Mouse (Mus musculus) embryonic facial prominence, embryonic 13.5 days (tissue): ENCODE data around the gene Selenoh. TPM values are rescaled to one million over a fixed set of nuclear protein-coding genes. Genes with fewer than 3 reads are reported as not detected.

Experiments used
- ATAC-seq: fragments of 200-750 bp; cut with Nextera tagmentation; 2 replicates; pipeline ENCODE4 v1.8.0; 2017; ENCODE audit warnings: low read depth; ENCODE audit not compliant: insufficient number of reproducible peaks, insufficient read depth, low FRiP score, low TSS enrichment
- H3K27ac ChIP-seq: fragments of 300-500 bp; sonication (generic); 2 replicates; pipeline ENCODE4 v1.5.1; 2015; ENCODE audit warnings: moderate library complexity, mild to moderate bottlenecking, inconsistent platforms
- H3K27me3 ChIP-seq: fragments of 300-500 bp; sonication (generic); 2 replicates; pipeline ENCODE4 v1.6.1; 2015; ENCODE audit warnings: mild to moderate bottlenecking, inconsistent platforms
- H3K36me3 ChIP-seq: fragments of 300-500 bp; sonication (generic); 2 replicates; pipeline ENCODE4 v1.6.1; 2015; ENCODE audit warnings: mild to moderate bottlenecking, inconsistent platforms
- H3K4me1 ChIP-seq: fragments of 300-500 bp; sonication (generic); 2 replicates; pipeline ENCODE4 v1.6.1; 2015; ENCODE audit warnings: inconsistent platforms
- H3K4me2 ChIP-seq: fragments of 300-500 bp; sonication (generic); 2 replicates; pipeline ENCODE4 v1.6.1; 2015; ENCODE audit warnings: moderate library complexity, mild to moderate bottlenecking, inconsistent platforms
- H3K4me3 ChIP-seq: fragments of 300-500 bp; sonication (generic); 2 replicates; pipeline ENCODE4 v1.5.1; 2015; ENCODE audit warnings: mild to moderate bottlenecking, inconsistent platforms
- H3K9ac ChIP-seq: fragments of 300-500 bp; sonication (generic); 2 replicates; pipeline ENCODE4 v1.6.1; 2015; ENCODE audit warnings: mild to moderate bottlenecking, inconsistent platforms
- H3K9me3 ChIP-seq: fragments of 300-500 bp; sonication (generic); 2 replicates; pipeline ENCODE4 v1.6.1; 2016; ENCODE audit warnings: inconsistent platforms
- WGBS: fragments of 180-500 bp; shearing (Covaris S2); methylation state at CpG from one replicate; pipeline ENCODE4 v1.1.7; 2015; ENCODE audit warnings: mixed read lengths; 5-methylcytosine and 5-hydroxymethylcytosine counted together
- polyA plus RNA-seq: library from polyadenylated mRNA; unstranded; fragments of >200 nt; fragmentation: Nextera tagmentation; extraction: Ambion mirVana; gene quantifications from 2 replicates; pipeline ENCODE4 v1.2.1, GENCODE M21; 2015

Selenoh gene
- polyA plus RNA-seq, 1 experiment from 2014 or later, result 345 TPM

DNA sequence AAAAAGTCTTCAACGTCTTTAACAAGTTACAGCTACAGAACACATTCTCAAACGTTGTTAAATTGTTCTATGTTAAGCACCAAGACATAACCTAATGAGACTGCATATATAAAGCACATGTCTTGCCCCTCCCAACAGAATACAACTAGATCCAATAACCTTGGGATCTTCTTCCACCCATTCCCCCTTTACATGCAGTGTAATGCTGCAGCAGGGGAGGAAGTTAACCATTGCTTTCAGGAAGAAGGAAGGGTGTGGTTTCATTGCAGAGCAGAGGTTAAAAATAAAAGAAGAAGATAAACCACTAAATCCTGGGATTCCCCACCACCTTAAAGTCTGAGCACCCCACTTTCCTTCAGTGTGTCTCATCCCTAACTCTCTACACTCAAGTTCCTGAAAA lies 47.9 kb downstream of the Selenoh start:
- H3K9ac ChIP-seq, result no peak overlapping the region
- H3K4me1 ChIP-seq, result peaks cover 7% of the 10 kb centered on the region
- H3K27me3 ChIP-seq, result no peaks in the 10 kb centered on the region
- H3K4me3 ChIP-seq, result no peak overlapping the region
- ATAC-seq, result no peak
- no peak overlapping the region for H3K4me2 ChIP-seq
- H3K27ac ChIP-seq, result no peak overlapping the region
- peaks cover 43% of the 10 kb centered on the region for H3K36me3 ChIP-seq
- no peaks in the 10 kb centered on the region for H3K9me3 ChIP-seq
- 74% methylated on average over 2 of the region's 2 CpGs for WGBS

DNA sequence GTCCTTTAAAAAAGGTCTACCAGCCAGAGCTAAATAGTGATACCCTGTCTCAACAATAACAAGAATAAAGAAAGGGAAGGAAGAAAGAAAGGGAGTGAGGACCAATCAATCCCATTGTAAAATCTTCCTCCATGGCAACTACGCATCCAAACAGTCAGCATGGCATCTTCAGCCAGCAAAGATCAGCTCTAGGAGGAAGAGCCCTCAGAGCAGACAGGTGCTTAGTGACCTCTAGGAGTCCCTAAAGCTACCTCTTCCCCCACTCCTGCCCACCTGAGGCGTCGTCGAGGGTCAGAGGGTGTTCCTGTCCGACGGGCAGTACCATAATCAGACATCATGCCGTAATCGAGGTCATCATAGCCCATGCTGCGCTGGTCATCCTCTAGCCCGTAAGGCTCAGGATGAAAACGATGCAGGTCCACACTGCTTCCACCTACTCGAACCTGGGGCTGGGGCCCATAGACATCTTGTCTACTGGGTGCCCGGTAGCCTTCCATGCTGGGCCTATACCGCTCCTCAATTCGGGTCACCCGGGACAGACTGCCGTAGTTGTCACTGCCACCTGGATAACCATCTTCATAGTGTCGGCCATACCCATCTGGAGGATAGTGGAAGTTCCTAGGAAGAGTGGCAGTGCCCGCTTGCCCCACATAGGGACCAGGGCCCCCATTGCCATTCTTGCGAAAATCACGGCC lies 50.8 kb downstream of the Selenoh start:
- no peak overlapping the region for H3K4me3 ChIP-seq
- 96% methylated on average over 21 of the region's 21 CpGs for WGBS
- no peak for ATAC-seq
- H3K9ac ChIP-seq, result no peak overlapping the region
- H3K27me3 ChIP-seq, result no peaks in the 10 kb centered on the region
- H3K36me3 ChIP-seq, result peaks cover 70% of the 10 kb centered on the region
- no peaks in the 10 kb centered on the region for H3K9me3 ChIP-seq
- H3K27ac ChIP-seq, result no peak overlapping the region
- no peak overlapping the region for H3K4me2 ChIP-seq
- peaks cover 3% of the 10 kb centered on the region; the same call in 1 of the 2 replicates for H3K4me1 ChIP-seq

Other genes with a start within 250 kb of the Selenoh start
- 14.7 and 20.5 TPM in 2 replicates for gene Calcrl, start 245.4 kb downstream of the Selenoh start, polyA plus RNA-seq
- 20.4 and 27.3 TPM in 2 replicates for gene Tfpi, start 194.0 kb downstream of the Selenoh start, polyA plus RNA-seq
- 43.8 and 49.6 TPM in 2 replicates for gene Ctnnd1, start 20.0 kb downstream of the Selenoh start, polyA plus RNA-seq
- gene Btbd18, start 11.7 kb downstream of the Selenoh start, polyA plus RNA-seq, result 0.36 and 0.41 TPM in 2 replicates
- gene Gm28635, start 7.3 kb upstream of the Selenoh start, polyA plus RNA-seq, result not detected in 2 replicates
- 33.4 and 38.5 TPM in 2 replicates for gene Med19, start 7.6 kb upstream of the Selenoh start, polyA plus RNA-seq
- gene Tmx2, start 8.4 kb upstream of the Selenoh start, polyA plus RNA-seq, result 105 and 113 TPM in 2 replicates
- 25.2 and 29.6 TPM in 2 replicates for gene Zdhhc5, start 44.4 kb upstream of the Selenoh start, polyA plus RNA-seq
- gene Clp1, start 56.6 kb upstream of the Selenoh start, polyA plus RNA-seq, result 32.7 and 39.0 TPM in 2 replicates
- 9.8 and 12.1 TPM in 2 replicates for gene Ypel4, start 63.3 kb upstream of the Selenoh start, polyA plus RNA-seq
- 8.6 and 9.6 TPM in 2 replicates for gene Gm19426, start 72.9 kb upstream of the Selenoh start, polyA plus RNA-seq
- gene Serping1, start 104.7 kb upstream of the Selenoh start, polyA plus RNA-seq, result 26.0 and 31.3 TPM in 2 replicates
- gene Ube2l6, start 128.1 kb upstream of the Selenoh start, polyA plus RNA-seq, result 28.1 and 32.7 TPM in 2 replicates
- 0.18 TPM in 1 of 2 replicates, not detected in the other for gene Smtnl1, start 151.9 kb upstream of the Selenoh start, polyA plus RNA-seq
- 40.4 and 47.6 TPM in 2 replicates for gene Timm10, start 156.2 kb upstream of the Selenoh start, polyA plus RNA-seq
- 16.5 and 17.0 TPM in 2 replicates for gene Slc43a1, start 168.1 kb upstream of the Selenoh start, polyA plus RNA-seq
- gene Rtn4rl2, start 215.9 kb upstream of the Selenoh start, polyA plus RNA-seq, result 1.0 and 1.3 TPM in 2 replicates